ENCODE assay signal across 24 mouse cellular contexts in genomic region chr9:53290006-53290405, GRCm38 (mm10). TPM values are rescaled to one million over a fixed set of nuclear protein-coding genes. Genes with fewer than 3 reads are reported as not detected.
"Had no signal": no experiment of that assay in that cellular context is flagged by ENCODE, and none has a peak within 500 bp of the region (broad histone marks: within the 10 kb centered on the region; RNA-seq: fewer than 3 reads in every experiment).

No protein-coding gene starts in this region.

- H3K9ac ChIP-seq: heart, embryonic 12.5 days; hindbrain, embryonic 12.5 days; hindbrain, embryonic 14.5 days; intestine, embryonic 15.5 days; limb, embryonic 13.5 days; limb, embryonic 15.5 days; liver, embryonic 12.5 days had no signal

- H3K9me3 ChIP-seq: heart, embryonic 10.5 days; heart, embryonic 12.5 days; hindbrain, embryonic 10.5 days; hindbrain, embryonic 12.5 days; intestine, embryonic 15.5 days; limb, embryonic 13.5 days; limb, embryonic 15.5 days; liver, embryonic 12.5 days had no signal

- H3K27me3 ChIP-seq: heart, embryonic 12.5 days; hindbrain, embryonic 12.5 days; intestine, embryonic 15.5 days; limb, embryonic 13.5 days; limb, embryonic 15.5 days; liver, embryonic 12.5 days had no signal

- H3K4me3 ChIP-seq: gastrocnemius, adult 2 months; heart, embryonic 10.5 days; heart, embryonic 12.5 days; hindbrain, embryonic 10.5 days; hindbrain, embryonic 12.5 days; intestine, embryonic 15.5 days; limb, embryonic 13.5 days; limb, embryonic 15.5 days; liver, embryonic 12.5 days had no signal

- H3K4me1 ChIP-seq: heart, embryonic 10.5 days; heart, embryonic 12.5 days; hindbrain, embryonic 10.5 days; hindbrain, embryonic 12.5 days; intestine, embryonic 15.5 days; limb, embryonic 13.5 days; limb, embryonic 15.5 days; liver, embryonic 12.5 days had no signal

- H3K4me2 ChIP-seq: heart, embryonic 12.5 days; hindbrain, embryonic 12.5 days; hindbrain, embryonic 14.5 days; intestine, embryonic 15.5 days; limb, embryonic 13.5 days; limb, embryonic 15.5 days; liver, embryonic 12.5 days had no signal

- DNase-seq: gastrocnemius, adult 2 months; gastrocnemius, postnatal 10 days; gastrocnemius, postnatal 25 days; heart, adult 18-20 months; heart, postnatal 10 days; heart, postnatal 4 days; kidney, adult 18-20 months; kidney, adult 8-10 months; layer of hippocampus, adult 9-11 months; layer of hippocampus, postnatal 36 days; left cerebral cortex, postnatal 4 days had no signal

- ATAC-seq: hindbrain, embryonic 16.5 days; inflammation-experienced regulatory T-cells, adult 6 months; intestine, embryonic 15.5 days; intestine, postnatal 0 days; liver, embryonic 12.5 days had no signal

- H3K27ac ChIP-seq: gastrocnemius, adult 2 months; heart, embryonic 10.5 days; hindbrain, embryonic 10.5 days; hindbrain, embryonic 12.5 days; hindbrain, embryonic 14.5 days; intestine, embryonic 15.5 days; limb, embryonic 13.5 days; limb, embryonic 15.5 days; liver, embryonic 12.5 days had no signal

- H3K36me3 ChIP-seq: heart, embryonic 10.5 days; heart, embryonic 12.5 days; hindbrain, embryonic 10.5 days; hindbrain, embryonic 12.5 days; intestine, embryonic 15.5 days; limb, embryonic 13.5 days; limb, embryonic 15.5 days; liver, embryonic 12.5 days had no signal

RNA-seq across cellular contexts. Expression of gene Exph5, which starts 11.5 kb away (rescaled TPM):
- total RNA-seq: granulocyte monocyte progenitor cell, adult 5-6 weeks had no signal
